Mouse (Mus musculus) natural killer cell, adult 2 months (primary cell): ENCODE data around the gene Xrcc6.

Source experiments
- DNase-seq, 2 experiments: peaks; one replicate each; pipeline ENCODE4 v3.0.0; 2022; ENCODE audit warnings: low spot score in 2 of 2

Gene Xrcc6

DNA sequence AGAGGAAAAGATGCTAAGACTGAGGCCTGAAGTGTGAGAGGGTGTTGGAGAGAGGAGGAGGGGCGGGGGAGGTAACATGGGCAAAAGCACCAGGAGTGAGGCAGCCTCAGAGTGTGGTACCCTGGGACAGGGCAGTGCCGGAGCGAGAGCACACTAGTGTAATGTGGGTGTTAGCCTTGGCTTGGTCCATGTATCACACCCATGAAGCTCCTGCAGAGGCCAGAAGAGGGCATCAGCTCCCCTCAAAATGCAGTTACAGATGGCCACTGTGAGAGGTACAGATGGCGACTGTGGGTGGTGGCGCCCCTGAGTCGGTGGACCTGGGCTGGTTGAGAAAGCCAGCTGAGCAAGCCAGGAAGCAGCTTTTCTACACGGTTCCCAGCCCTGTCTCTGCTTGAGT is 93.5 kb downstream of the Xrcc6 start:
- DNase-seq: peak in 1 of 2 experiments; percentile 34

DNA sequence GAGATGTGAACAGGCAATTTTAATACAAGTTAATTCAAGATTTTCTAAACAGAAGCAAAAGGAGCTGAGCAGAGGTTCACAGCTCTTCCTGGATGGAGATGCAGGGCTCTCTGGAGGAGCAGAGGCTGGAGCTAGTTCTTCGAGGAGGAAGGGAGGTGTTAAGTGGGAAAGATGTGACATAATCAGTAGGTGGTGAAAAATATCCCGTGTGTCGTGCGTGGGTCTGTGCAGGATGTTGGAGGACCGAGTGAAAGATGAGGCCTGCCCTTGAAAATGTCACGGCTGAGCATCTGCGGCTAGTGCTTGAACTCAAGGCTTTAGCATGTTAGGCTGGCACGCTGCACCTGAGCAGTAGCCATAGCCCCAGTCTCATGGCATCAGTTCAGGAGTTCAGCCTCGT is 98.0 kb downstream of the Xrcc6 start:
- DNase-seq: no peak

DNA sequence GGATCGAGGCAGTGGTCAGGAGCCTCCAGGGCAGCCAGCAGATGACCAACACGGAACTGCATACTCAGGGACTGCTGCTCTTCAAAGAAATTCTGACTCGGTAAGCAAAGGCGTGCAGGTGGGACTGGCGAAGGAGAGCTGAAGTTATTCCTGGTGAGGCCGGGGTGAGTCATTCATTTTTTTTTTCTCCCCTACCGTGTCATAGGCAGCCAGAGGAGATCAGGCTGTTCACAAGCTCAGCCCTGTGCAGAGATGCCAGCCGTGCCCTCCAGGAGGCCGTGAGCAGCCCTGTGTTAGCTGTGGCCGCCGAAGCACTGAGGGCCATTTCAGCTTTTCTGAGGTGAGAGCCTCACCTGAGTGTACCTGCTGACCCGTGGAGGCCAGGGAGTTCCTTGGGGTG is 98.5 kb downstream of the Xrcc6 start:
- DNase-seq: no peak

DNA sequence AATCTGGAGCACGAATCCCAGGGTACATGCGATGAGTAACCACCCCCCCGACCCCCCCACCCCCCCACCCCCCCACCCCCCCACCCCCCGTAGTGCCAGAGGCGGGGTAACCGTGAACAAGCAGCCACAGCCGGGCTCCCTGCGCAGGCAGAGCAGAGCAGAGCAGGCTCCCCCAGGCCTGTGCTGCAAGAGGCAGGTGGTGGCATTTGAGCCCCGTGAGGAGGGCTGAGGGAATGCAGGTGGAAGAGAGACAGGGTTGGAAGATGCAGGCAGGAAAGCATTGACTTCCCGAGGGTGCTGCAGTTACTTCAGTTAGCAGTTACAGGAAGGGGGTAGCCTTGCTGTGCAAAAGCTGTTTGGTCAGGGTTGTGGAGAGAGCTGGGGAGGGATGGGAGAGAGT is 99.6 kb downstream of the Xrcc6 start:
- no peak for DNase-seq
